7 mouse cellular contexts compared by ENCODE assay signal in genomic region chr10:45000027-45000840, GRCm38 (mm10).
DNase-seq lines count a peak whose midpoint lies in the region; ATAC-seq and TF ChIP-seq lines count a peak whose summit lies in the region.

No protein-coding gene starts in this region.

- TF ChIP-seq CTCF in G1E (IDR thresholded peaks at IDR 0.05; ENCODE audit: low read depth, low read length) = no peak
- TF ChIP-seq CTCF in forebrain, postnatal 0 days (IDR thresholded peaks at IDR 0.05; ENCODE audit: low read depth) = no peak

- no peak overlapping the region for H3K27ac ChIP-seq in forebrain, postnatal 0 days (ENCODE audit: low read depth, low read length)
- H3K27ac ChIP-seq in midbrain, embryonic 14.5 days (replicated peaks; ENCODE audit: low read depth, low read length) = peak overlapping the region; percentile 71

- peaks cover 38% of the 10 kb centered on the region for H3K4me1 ChIP-seq in G1E (ENCODE audit: insufficient read depth, low read depth, low read length)
- no peaks in the 10 kb centered on the region for H3K4me1 ChIP-seq in forebrain, postnatal 0 days (ENCODE audit: insufficient read depth)
- H3K4me1 ChIP-seq in midbrain, embryonic 14.5 days (ENCODE audit: control insufficient read depth, insufficient read depth, low read length) = peaks cover 23% of the 10 kb centered on the region

- DNase-seq in G1E (ENCODE audit: low spot score) = no peak
- DNase-seq in forebrain, postnatal 0 days = peak; percentile 66
- peak; percentile 17 to 35 for DNase-seq in kidney, postnatal 25 days
- DNase-seq in midbrain, embryonic 14.5 days = peak; percentile 68
- DNase-seq in right cerebral cortex, adult 18-20 months = no peak
- no peak for DNase-seq in spleen, postnatal 14 days (ENCODE audit: low spot score in 2 of 2)

- H3K9ac ChIP-seq in forebrain, postnatal 0 days = peak overlapping the region; percentile 52
- peak overlapping the region; percentile 63 for H3K9ac ChIP-seq in midbrain, embryonic 14.5 days (replicated peaks; ENCODE audit: low read length)

- no peaks in the 10 kb centered on the region for H3K27me3 ChIP-seq in G1E (ENCODE audit: insufficient read depth, low read length)
- H3K27me3 ChIP-seq in forebrain, postnatal 0 days (ENCODE audit: insufficient read depth, low read length) = no peaks in the 10 kb centered on the region
- H3K27me3 ChIP-seq in midbrain, embryonic 14.5 days (ENCODE audit: control insufficient read depth, insufficient read depth, low read length) = no peaks in the 10 kb centered on the region

- no peaks in the 10 kb centered on the region for H3K36me3 ChIP-seq in G1E (replicated peaks)
- H3K36me3 ChIP-seq in forebrain, postnatal 0 days (ENCODE audit: insufficient read depth) = no peaks in the 10 kb centered on the region
- no peaks in the 10 kb centered on the region for H3K36me3 ChIP-seq in midbrain, embryonic 14.5 days (ENCODE audit: control insufficient read depth, insufficient read depth, low read length)

- WGBS in forebrain, postnatal 0 days = 8% methylated on average over 18 of the region's 18 CpGs
- 5% methylated on average over 18 of the region's 18 CpGs for WGBS in midbrain, embryonic 14.5 days

- peak; percentile 5 for ATAC-seq in CD4-positive, CD25-positive, alpha-beta regulatory T cell, adult 4 months
- ATAC-seq in G1E (ENCODE audit: extremely low read depth, insufficient number of reproducible peaks, low FRiP score, poor library complexity, severe bottlenecking) = no peak
- peak; percentile 70 for ATAC-seq in forebrain, postnatal 0 days
- ATAC-seq in midbrain, embryonic 14.5 days (ENCODE audit: low FRiP score, low TSS enrichment) = peak; percentile 38; the same call in 1 of the 2 replicates

- peak overlapping the region; percentile 33; the same call in 1 of the 2 replicates for H3K4me3 ChIP-seq in G1E (ENCODE audit: low read depth, low read length)
- peak overlapping the region; percentile 37 for H3K4me3 ChIP-seq in forebrain, postnatal 0 days (ENCODE audit: low read depth, low read length)
- peak overlapping the region; percentile 34 for H3K4me3 ChIP-seq in midbrain, embryonic 14.5 days (replicated peaks; ENCODE audit: low read depth, low read length)

- H3K4me2 ChIP-seq in forebrain, postnatal 0 days (ENCODE audit: low read depth) = peak overlapping the region; percentile 65
- peak overlapping the region; percentile 72 for H3K4me2 ChIP-seq in midbrain, embryonic 14.5 days (ENCODE audit: low read length)

- H3K9me3 ChIP-seq in G1E (replicated peaks) = no peaks in the 10 kb centered on the region
- H3K9me3 ChIP-seq in forebrain, postnatal 0 days (ENCODE audit: low read length) = no peaks in the 10 kb centered on the region
- no peaks in the 10 kb centered on the region for H3K9me3 ChIP-seq in midbrain, embryonic 14.5 days (ENCODE audit: control insufficient read depth, low read length)

Comparison
In these comparisons a context has a peak if more than half of its experiments do, and no peak if none do; other contexts are left out.
1. DNase-seq: peak in forebrain, postnatal 0 days (single experiment), kidney, postnatal 25 days (2 of 2) and midbrain, embryonic 14.5 days (single experiment); none in G1E (single experiment), right cerebral cortex, adult 18-20 months (single experiment) and spleen, postnatal 14 days (0 of 2).
2. Peak in every context shown above with its lines, with median percentiles within 50 percentile points of each other: H3K4me3 ChIP-seq.